Mouse (Mus musculus) midbrain, embryonic 16.5 days (tissue): ENCODE measurements around the gene Jup. TPM values are rescaled to one million over a fixed set of nuclear protein-coding genes. Genes with fewer than 3 reads are reported as not detected.

Experiments used
- ATAC-seq: fragments of 200-750 bp; cut with Nextera tagmentation; 2 replicates; pipeline ENCODE4 v1.8.0; 2017; ENCODE audit warnings: moderate TSS enrichment
- H3K27ac ChIP-seq: fragments of 300-500 bp; sonication (generic); 2 replicates; pipeline ENCODE4 v1.5.1; 2014; ENCODE audit warnings: mild to moderate bottlenecking, low read length, mixed read lengths
- H3K27me3 ChIP-seq: fragments of 300-500 bp; sonication (generic); 2 replicates; pipeline ENCODE4 v1.6.1; 2014; ENCODE audit warnings: low read depth, low read length, mixed read lengths; ENCODE audit not compliant: control insufficient read depth, insufficient read depth
- H3K36me3 ChIP-seq: fragments of 300-500 bp; sonication (generic); 2 replicates; pipeline ENCODE4 v1.6.1; 2014; ENCODE audit warnings: mild to moderate bottlenecking, low read length, moderate library complexity, mixed read lengths; ENCODE audit not compliant: control insufficient read depth, insufficient read depth
- H3K4me1 ChIP-seq: fragments of 300-500 bp; sonication (generic); 2 replicates; pipeline ENCODE4 v1.6.1; 2014; ENCODE audit warnings: mild to moderate bottlenecking, low read length, mixed read lengths; ENCODE audit not compliant: control insufficient read depth, insufficient read depth
- H3K4me2 ChIP-seq: fragments of 300-500 bp; sonication (generic); 2 replicates; pipeline ENCODE4 v1.6.1; 2014; ENCODE audit warnings: mild to moderate bottlenecking, low read length, mixed read lengths
- H3K4me3 ChIP-seq: fragments of 300-500 bp; sonication (generic); 2 replicates; pipeline ENCODE4 v1.5.1; 2014; ENCODE audit warnings: low read depth, mild to moderate bottlenecking, low read length, moderate library complexity, mixed read lengths
- H3K9ac ChIP-seq: fragments of 300-500 bp; sonication (generic); 2 replicates; pipeline ENCODE4 v1.6.1; 2014; ENCODE audit warnings: low read depth, low read length, mixed read lengths
- H3K9me3 ChIP-seq: fragments of 300-500 bp; sonication (generic); replicated peaks from 2 replicates; pipeline ENCODE4 v1.6.1; 2014; ENCODE audit warnings: mild to moderate bottlenecking, low read length, mixed read lengths; ENCODE audit not compliant: control insufficient read depth, poor library complexity, severe bottlenecking
- WGBS: fragments of 180-500 bp; shearing (Covaris S2); extraction: QIAGEN DNeasy Blood & Tissue Kit; methylation state at CpG from one replicate; pipeline ENCODE4 v1.1.7; 2014; 5-methylcytosine and 5-hydroxymethylcytosine counted together
- polyA plus RNA-seq: library from polyadenylated mRNA; unstranded; fragments of >200 nt; fragmentation: Nextera tagmentation; extraction: Ambion mirVana; gene quantifications from 2 replicates; pipeline ENCODE4 v1.2.1, GENCODE M21; 2015

Jup gene
- polyA plus RNA-seq, 1 experiment from 2014 or later: 99.7 TPM

DNA sequence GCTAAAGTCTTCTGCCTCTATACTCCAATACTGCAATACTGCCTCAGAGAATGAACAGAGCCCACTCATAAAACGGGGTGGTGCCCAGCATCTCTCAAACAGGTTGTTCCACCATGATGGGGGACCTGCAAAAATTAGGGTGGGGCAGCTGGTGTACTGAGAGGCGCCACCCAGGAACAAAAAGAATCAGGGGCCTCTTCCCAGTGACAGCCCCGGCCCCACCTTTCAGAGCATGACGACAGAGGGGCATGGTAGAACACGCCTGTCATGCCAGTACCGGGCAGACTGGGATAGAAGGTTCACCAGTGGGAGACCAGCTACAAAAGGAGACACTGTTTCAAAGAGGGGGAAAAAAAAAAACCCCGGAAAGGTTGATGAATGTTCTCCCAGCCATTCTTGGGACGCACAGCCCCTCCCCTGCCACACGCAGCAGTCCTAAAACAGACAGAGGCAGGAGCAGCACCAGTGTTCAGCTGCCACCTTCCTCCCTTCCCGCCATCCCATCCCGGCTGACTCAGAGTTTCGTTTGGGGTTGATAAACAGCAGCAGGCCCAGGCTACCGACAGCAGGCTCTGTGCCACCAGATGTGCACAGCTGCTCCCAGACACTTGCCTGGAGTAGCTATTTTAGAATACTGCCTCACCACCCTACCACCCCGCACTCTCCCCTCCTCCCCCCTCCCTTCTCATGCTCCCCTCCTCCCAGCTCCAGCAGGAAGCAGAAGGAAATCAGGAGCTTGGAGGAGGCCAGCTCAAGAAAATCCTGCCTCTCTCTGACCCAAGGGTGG, 9.8 kb downstream of the Jup start:
- 63% methylated on average over 14 of the region's 14 CpGs for WGBS
- Histone ChIP-seq H3K9me3 (no peaks in the 10 kb centered on the region), H3K27ac (no peak overlapping the region), H3K4me3 (no peak overlapping the region), H3K4me1 (no peaks in the 10 kb centered on the region; the same call in 1 of the 2 replicates), H3K36me3 (peaks cover 21% of the 10 kb centered on the region), H3K9ac (no peak overlapping the region), H3K4me2 (no peak overlapping the region), H3K27me3 (no peaks in the 10 kb centered on the region)
- no peak for ATAC-seq

DNA sequence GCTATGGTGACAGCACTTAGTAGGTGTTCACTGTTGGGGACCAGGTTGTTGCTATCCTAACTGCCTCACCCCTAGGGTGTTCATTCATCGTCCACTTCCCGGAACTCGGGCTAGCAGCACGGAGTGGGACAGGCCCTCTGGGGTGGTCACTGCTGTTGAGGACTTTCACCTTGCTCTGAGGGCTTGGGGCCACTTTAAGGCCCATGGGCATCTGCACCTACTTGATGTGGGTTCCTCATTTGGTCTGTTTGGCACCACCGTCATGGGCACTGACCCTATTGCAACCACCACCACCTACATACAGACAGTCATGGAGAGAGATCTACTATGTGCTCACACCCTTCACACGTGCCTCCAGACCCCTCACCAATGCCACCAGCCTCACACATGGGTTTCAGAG, 10.5 kb downstream of the Jup start:
- H3K9me3 ChIP-seq: no peaks in the 10 kb centered on the region
- WGBS: 93% methylated on average over 6 of the region's 6 CpGs
- H3K36me3 ChIP-seq: peaks cover 27% of the 10 kb centered on the region
- no peak overlapping the region for H3K4me2 ChIP-seq
- no peak for ATAC-seq
- no peak overlapping the region for H3K27ac ChIP-seq
- H3K4me1 ChIP-seq: no peaks in the 10 kb centered on the region; the same call in 1 of the 2 replicates
- H3K9ac ChIP-seq: no peak overlapping the region
- H3K27me3 ChIP-seq: no peaks in the 10 kb centered on the region
- H3K4me3 ChIP-seq: no peak overlapping the region

DNA sequence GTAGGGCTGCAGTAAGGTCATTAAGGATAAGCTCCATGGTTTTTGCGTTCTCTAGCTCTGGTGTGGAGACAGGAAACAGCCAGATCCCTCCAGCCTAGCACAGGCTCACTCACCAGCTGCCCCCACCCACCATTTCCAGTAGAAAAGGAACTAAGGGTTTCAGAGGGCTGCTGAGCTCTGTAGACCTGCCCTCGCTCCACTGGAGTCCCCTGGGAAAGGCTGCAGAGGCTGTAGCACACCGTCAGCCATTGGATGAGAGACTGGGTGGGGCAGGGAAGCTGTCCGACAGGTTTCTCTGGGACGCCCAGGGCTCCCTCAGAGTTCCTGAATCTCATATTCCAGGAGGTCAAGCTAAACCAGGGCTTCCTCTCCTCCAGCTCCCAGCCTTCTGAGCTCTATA, 11.0 kb downstream of the Jup start:
- no peak overlapping the region for H3K27ac ChIP-seq
- H3K36me3 ChIP-seq: peaks cover 32% of the 10 kb centered on the region
- H3K27me3 ChIP-seq: no peaks in the 10 kb centered on the region
- H3K4me2 ChIP-seq: no peak overlapping the region
- no peak overlapping the region for H3K4me3 ChIP-seq
- no peaks in the 10 kb centered on the region; the same call in 1 of the 2 replicates for H3K4me1 ChIP-seq
- ATAC-seq: no peak
- H3K9me3 ChIP-seq: no peaks in the 10 kb centered on the region
- no peak overlapping the region for H3K9ac ChIP-seq
- WGBS: 50% methylated on average over 5 of the region's 5 CpGs

DNA sequence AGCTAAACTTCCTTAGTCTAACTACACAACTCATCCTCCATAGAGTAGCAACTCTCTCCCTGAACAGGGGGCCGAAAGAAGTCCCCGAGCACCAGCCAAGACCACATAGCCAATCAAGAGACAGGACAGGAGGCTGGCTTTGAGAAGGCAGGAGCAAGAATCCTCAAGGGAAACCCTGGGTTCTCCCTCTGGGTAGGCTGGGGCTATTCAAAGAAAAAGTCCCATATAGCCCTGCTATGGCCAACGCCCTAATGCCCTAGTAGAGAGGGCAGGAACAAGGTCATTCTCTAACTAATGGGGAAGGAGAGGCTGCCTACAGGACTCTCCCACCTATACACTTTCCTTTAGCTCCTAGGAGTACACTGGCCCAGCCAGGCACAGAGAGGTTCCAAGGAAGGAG, 12.5 kb downstream of the Jup start:
- H3K4me2 ChIP-seq: no peak overlapping the region
- H3K27me3 ChIP-seq: no peaks in the 10 kb centered on the region
- no peak for ATAC-seq
- H3K9ac ChIP-seq: no peak overlapping the region
- 82% methylated on average over 3 of the region's 3 CpGs for WGBS
- H3K27ac ChIP-seq: no peak overlapping the region
- H3K4me3 ChIP-seq: no peak overlapping the region
- H3K4me1 ChIP-seq: no peaks in the 10 kb centered on the region; the same call in 1 of the 2 replicates
- no peaks in the 10 kb centered on the region for H3K9me3 ChIP-seq
- peaks cover 41% of the 10 kb centered on the region for H3K36me3 ChIP-seq

DNA sequence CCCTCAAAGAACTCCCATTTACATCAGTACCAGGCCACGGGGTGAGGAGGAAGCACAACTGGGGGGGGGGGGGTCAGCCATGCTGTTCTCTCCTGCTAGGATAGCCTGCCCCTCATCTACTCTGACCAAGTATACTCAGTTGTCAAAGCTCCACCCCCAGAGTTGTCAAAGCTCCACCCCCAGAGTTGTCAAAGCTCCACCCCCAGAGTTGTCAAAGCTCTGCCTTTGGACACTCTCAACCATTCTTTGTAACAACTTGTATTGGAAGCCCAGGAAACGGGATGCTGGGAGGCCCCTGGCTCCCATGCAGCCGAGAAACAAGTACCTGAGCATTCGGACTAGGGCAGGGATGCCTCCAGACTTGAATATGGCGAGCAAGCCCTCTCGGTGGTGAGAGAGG, 14.9 kb downstream of the Jup start:
- Histone ChIP-seq H3K36me3 (peaks cover 58% of the 10 kb centered on the region), H3K9ac (no peak overlapping the region), H3K4me1 (no peaks in the 10 kb centered on the region), H3K4me3 (no peak overlapping the region), H3K27me3 (no peaks in the 10 kb centered on the region), H3K9me3 (no peaks in the 10 kb centered on the region), H3K27ac (no peak overlapping the region), H3K4me2 (no peak overlapping the region)
- WGBS: 75% methylated on average over 6 of the region's 6 CpGs
- ATAC-seq: no peak

DNA sequence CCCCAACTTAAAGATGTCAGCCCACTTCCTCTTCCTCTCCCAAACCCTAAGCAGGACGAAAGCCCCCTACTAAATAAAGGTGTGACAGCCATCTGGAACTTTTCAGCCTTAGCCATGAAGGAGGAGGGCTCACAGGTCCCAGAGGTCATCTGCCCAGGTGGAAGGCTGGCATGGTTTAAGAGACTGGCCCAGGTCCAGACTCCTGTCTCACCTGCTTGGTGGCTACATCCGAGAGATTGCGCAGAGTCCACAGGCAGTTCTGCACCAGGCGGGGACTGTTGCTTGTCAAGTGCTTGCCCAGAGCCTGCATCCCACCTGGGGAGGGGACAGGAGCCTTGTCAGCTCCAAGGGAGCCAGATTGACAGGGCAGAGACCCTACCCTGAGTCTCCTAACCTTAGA, 18.3 kb downstream of the Jup start:
- H3K4me1 ChIP-seq: no peaks in the 10 kb centered on the region
- no peak overlapping the region for H3K4me2 ChIP-seq
- H3K9me3 ChIP-seq: no peaks in the 10 kb centered on the region
- H3K27ac ChIP-seq: no peak overlapping the region
- no peak overlapping the region for H3K9ac ChIP-seq
- no peak for ATAC-seq
- WGBS: 94% methylated on average over 4 of the region's 4 CpGs
- H3K27me3 ChIP-seq: no peaks in the 10 kb centered on the region
- H3K4me3 ChIP-seq: no peak overlapping the region
- peaks cover 65% of the 10 kb centered on the region for H3K36me3 ChIP-seq

DNA sequence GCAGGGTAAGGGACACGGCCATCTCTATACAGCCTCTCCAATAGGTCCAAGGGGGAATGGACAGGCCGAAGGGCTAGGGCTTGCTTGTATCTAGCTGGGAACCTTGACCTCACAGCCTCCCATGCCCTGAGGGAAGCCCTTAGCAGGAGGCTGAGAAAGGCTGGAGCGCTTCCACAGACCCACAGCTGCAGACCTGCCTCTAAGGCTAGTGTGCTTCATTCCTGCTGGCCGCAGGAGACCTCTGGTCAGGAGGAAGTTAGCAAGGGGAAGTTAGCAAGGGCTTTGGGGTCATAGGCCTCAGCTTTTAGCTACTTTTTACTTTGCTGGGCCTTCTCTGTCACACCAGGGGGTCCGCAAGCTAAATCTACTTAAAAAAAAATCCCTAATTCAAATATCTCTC, 19.1 kb downstream of the Jup start:
- Histone ChIP-seq H3K4me1 (no peaks in the 10 kb centered on the region), H3K36me3 (peaks cover 70% of the 10 kb centered on the region), H3K4me2 (no peak overlapping the region), H3K27me3 (no peaks in the 10 kb centered on the region), H3K4me3 (no peak overlapping the region), H3K27ac (no peak overlapping the region), H3K9me3 (no peaks in the 10 kb centered on the region), H3K9ac (no peak overlapping the region)
- no peak for ATAC-seq
- WGBS: 88% methylated on average over 5 of the region's 5 CpGs

DNA sequence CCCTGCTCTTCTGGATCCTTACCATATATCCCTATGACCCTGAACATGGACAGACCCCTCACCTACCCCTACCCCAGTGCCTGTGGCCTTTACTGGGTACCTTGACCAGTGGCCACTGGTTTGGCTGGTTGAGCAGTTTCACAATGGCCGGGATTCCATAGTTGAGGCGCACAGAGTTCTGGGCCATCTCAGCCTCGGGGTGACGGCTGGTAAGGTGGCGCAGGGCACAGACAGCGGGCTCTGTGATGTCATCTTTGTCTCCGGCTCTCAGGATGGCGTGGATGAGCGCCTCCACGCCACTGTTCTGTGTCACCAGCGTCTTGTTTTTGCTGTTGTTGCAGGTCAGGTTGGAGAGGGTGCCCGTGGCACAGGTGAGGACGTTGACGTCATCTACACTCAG, 19.6 kb downstream of the Jup start:
- H3K27me3 ChIP-seq: no peaks in the 10 kb centered on the region
- WGBS: 95% methylated on average over 14 of the region's 14 CpGs
- H3K4me1 ChIP-seq: no peaks in the 10 kb centered on the region
- no peak overlapping the region for H3K4me2 ChIP-seq
- no peak overlapping the region for H3K9ac ChIP-seq
- no peak for ATAC-seq
- peaks cover 70% of the 10 kb centered on the region for H3K36me3 ChIP-seq
- H3K27ac ChIP-seq: no peak overlapping the region
- H3K9me3 ChIP-seq: no peaks in the 10 kb centered on the region
- H3K4me3 ChIP-seq: no peak overlapping the region

DNA sequence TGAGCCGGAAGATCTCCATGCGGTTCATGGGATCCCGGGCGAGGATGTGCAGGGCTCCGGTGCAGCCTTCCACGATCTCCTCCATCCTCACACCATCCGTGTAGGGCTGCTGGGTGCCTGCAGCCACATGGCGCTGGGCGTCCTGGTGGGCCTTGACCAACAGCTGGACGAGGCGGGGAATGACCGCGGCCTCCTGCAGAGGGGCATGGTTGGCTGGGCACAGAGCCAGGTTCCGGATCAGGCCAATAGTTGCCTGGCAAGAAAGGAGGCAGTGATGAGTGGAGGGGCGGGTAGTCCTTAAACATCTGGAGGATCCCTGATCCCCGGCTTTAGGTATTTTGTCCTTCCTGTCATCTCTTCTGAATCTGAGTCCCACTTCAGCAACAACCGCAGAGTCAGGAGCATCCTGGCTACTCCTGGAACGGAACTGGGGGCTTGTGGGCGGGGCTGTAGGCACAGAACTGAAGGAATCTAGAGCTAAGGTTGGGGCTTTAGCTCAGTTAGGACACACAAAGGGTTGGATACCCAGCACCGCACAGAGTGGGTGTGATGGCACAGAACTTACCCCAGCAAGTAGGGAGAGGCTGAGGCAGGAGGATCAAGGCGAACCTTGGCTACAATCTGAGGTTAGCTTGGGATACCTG, 20.7 kb downstream of the Jup start:
- Histone ChIP-seq H3K27me3 (no peaks in the 10 kb centered on the region), H3K9ac (no peak overlapping the region), H3K4me2 (no peak overlapping the region), H3K4me1 (no peaks in the 10 kb centered on the region; the same call in 1 of the 2 replicates), H3K36me3 (peaks cover 68% of the 10 kb centered on the region), H3K4me3 (no peak overlapping the region), H3K9me3 (no peaks in the 10 kb centered on the region), H3K27ac (no peak overlapping the region)
- 90% methylated on average over 21 of the region's 21 CpGs for WGBS
- no peak for ATAC-seq
